Mouse (Mus musculus) embryonic fibroblast, embryonic 13.5 days (primary cell): ENCODE results near the gene Dapp1. TPM values are rescaled to one million over a fixed set of nuclear protein-coding genes. Genes with fewer than 3 reads are reported as not detected.

Source experiments
- H3K27ac ChIP-seq: 2 replicates; pipeline ENCODE4 v1.5.1; 2012; ENCODE audit warnings: low read length, control low read depth, inconsistent platforms; ENCODE audit not compliant: insufficient read depth
- H3K4me1 ChIP-seq: 2 replicates; pipeline ENCODE4 v1.6.1; 2011; ENCODE audit warnings: low read length; ENCODE audit not compliant: control insufficient read depth, insufficient read depth
- H3K4me3 ChIP-seq: 2 replicates; pipeline ENCODE4 v1.5.1; 2011; ENCODE audit warnings: mild to moderate bottlenecking, control low read depth, low read length; ENCODE audit not compliant: insufficient read depth
- CTCF ChIP-seq: IDR thresholded peaks from 2 replicates; pipeline ENCODE4 v1.5.1; 2011; ENCODE audit warnings: mild to moderate bottlenecking, control low read depth, low read length, moderate library complexity, borderline replicate concordance; ENCODE audit not compliant: insufficient read depth
- POLR2A ChIP-seq: IDR thresholded peaks from 2 replicates; pipeline ENCODE4 v1.6.1; 2011; ENCODE audit warnings: low read depth, mild to moderate bottlenecking, control low read depth, low read length, moderate library complexity
- polyA plus RNA-seq: library from polyadenylated mRNA; stranded (reverse); fragments of >200 nt; gene quantifications from 2 replicates; pipeline ENCODE4 v1.2.4, GENCODE M21; 2011; ENCODE audit warnings: low read depth; ENCODE audit not compliant: missing spikeins, insufficient read length

Gene Dapp1
- polyA plus RNA-seq: 15.4 and 15.6 TPM in 2 replicates

DNA sequence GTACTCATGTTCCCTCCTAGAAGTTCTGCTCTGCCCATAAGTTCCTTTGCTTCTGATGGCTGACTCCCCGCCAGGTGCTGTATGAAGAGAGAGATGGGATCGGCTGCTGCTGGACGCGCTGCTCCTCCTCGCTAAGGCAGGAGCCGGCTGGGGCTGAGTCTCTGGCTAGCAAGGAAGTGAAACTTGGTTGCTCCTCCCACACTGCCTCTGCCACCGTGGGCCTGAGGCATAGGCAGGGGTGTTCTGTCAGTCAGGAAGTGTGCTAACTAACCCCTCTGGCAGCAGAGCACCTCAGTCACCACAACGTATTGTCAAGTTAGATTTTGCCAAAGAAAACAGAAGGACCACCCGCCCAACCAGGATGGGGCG is at the start of gene Dapp1:
TSS of gene Dapp1 (minus strand) at position 164 of the 369 bp plus-strand sequence.
- Histone ChIP-seq H3K4me3 (peak within 1 kb of the TSS; percentile 63), H3K4me1 (no peaks in the 10 kb centered on the region), H3K27ac (peak within 1 kb of the TSS; percentile 18; the same call in 1 of the 2 replicates)
- peak; percentile 88 for TF ChIP-seq POLR2A
- TF ChIP-seq CTCF: no peak

DNA sequence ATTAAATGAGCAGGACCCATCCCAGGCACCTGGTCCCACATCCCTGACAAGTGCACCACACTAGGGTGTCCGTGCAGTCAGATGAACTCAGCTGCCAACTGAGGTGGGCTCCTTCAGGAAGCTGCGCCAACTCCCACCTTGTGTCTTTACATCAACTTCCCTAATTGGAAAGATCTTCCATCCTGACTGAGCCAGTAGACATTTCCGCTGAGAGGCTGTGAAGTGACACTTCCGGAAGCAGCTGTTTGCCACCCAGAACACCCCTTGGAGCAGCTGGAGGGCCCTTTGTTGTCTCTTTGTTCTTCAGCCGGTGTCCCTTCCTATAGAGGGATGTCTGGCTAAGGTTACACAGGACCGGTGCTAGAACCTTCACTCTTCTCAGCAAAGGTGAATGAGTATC is 49.2 kb upstream of the Dapp1 start:
- TF ChIP-seq CTCF: no peak
- TF ChIP-seq POLR2A: no peak
- H3K27ac ChIP-seq: no peak overlapping the region
- no peak overlapping the region for H3K4me3 ChIP-seq
- 0 out of 2 replicates have a peak, but pooled peaks cover 2% of the 10 kb centered on the region for H3K4me1 ChIP-seq

DNA sequence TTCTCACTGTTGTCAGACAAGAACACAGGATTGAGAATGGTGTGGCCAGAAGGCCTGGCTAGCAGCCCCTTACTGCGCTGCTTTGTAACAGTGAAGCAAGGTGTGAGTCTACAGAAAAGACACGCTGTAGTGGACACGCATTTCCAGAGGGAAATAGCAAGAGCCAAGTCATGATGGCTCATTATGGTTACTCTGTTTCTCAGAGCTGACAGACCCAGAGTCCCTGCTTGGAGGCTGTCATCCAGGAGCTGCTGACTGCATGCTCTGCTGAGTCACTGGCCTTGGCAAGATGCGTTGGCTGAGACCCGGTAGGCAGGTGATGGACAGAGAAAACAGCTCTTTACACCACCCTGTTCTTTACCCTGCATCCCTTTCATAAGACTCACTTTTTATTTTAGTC is 48.0 kb upstream of the Dapp1 start:
- no peak for TF ChIP-seq CTCF
- TF ChIP-seq POLR2A: no peak
- Histone ChIP-seq H3K27ac (no peak overlapping the region), H3K4me1 (0 out of 2 replicates have a peak, but pooled peaks cover 2% of the 10 kb centered on the region), H3K4me3 (no peak overlapping the region)

DNA sequence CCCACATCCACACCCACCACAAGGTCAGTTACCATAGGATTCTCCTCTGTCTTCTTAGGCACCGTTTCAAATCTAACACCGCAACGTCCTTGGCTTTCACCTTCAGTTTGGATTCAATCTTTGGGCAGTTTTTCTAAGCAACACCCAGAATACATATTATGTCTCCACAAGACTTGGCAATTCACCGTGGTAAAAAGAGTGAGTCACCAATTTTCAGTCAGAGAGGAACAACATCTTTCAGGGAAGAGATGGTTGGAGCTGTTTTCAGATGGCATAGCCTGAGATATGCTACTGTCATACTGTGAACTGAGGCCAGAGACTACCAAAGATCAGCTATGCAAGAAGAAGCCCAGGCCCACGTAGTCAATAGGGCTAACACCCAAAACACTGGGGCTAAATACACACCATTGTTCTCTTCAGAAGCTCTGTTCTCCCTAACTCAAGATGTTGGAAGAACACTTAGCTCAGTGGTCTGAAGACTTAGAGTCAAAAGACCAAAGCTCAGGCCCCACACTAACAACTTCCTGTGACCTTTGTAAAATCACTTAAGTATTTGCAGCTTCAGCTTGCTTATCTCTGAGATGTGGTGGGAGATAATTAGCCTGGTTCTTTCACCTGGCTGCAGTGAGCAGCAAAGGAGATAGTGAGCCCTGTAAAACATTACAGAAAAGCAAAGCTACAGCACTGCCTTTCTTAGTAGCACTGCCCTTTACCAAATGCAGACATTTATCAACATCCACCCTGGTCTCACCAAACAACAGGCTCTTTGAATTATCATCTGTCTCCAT is 46.4 kb upstream of the Dapp1 start:
- H3K27ac ChIP-seq: peak overlapping the region; percentile 40; the same call in 1 of the 2 replicates
- no peak for TF ChIP-seq POLR2A
- TF ChIP-seq CTCF: no peak
- 0 out of 2 replicates have a peak, but pooled peaks cover 2% of the 10 kb centered on the region for H3K4me1 ChIP-seq
- H3K4me3 ChIP-seq: no peak overlapping the region

DNA sequence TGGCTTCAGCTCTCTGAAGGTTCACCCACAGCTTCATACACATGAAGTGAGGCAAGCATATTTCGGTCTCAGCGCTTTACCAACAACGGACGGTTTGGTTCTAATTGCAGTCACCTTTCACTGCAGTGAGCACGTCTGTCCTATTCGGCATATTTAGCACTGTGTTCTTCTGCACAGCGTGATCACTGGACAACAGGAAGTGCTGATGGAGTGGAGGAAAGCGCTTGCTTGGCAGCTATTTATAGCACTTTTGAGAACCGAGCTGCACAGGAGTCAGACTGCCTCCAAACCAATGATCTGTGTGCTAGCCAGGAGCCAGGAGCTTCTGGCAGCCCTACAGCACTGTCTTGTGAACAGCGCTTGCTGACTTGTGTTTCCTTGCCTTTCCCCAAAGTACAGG is 44.9 kb upstream of the Dapp1 start:
- Histone ChIP-seq H3K27ac (no peak overlapping the region), H3K4me3 (no peak overlapping the region), H3K4me1 (0 out of 2 replicates have a peak, but pooled peaks cover 2% of the 10 kb centered on the region)
- TF ChIP-seq POLR2A (no peak), CTCF (no peak)

DNA sequence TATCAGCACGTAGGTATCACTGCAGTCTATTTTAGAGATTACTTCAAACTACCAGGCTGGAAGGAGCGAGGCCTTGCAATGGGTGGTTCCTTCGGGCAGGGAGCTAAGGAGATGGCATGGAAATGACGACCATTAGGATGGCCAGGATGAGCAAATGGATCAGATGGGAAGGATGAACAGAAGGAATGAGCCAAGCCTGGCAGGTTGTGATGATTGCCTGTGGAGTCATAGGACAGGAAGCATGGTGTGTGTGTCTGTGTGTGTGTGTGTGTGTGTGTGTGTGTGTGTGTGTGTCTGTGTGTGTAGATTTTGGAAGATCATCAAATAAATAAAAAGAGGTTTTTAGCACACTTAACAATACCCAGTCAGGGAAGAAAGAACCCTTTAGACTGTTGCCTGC is 41.3 kb upstream of the Dapp1 start:
- 0 out of 2 replicates have a peak, but pooled peaks cover under 1% of the 10 kb centered on the region for H3K4me1 ChIP-seq
- H3K4me3 ChIP-seq: no peak overlapping the region
- TF ChIP-seq POLR2A (no peak), CTCF (no peak)
- no peak overlapping the region for H3K27ac ChIP-seq

DNA sequence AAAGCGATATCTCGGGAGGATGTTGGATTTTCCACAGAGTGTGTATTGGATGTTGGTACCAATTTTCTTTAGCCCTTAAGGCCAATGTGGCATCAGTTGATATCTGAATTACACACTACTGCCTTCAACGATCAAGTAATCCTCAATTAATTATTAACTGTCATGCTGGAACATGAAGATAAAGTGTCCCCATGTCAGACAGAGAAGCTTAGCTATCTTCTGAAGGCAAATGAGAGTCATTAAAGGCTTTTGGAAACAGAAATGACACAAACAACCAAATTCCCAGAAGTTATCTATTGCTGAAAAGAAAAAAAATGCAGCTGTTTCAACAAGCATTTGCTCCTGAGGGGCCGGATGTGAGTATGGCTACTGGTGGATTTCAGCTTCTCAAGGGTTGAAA is 40.7 kb upstream of the Dapp1 start:
- H3K4me1 ChIP-seq: no peaks in the 10 kb centered on the region
- TF ChIP-seq POLR2A: no peak
- no peak overlapping the region for H3K4me3 ChIP-seq
- no peak overlapping the region for H3K27ac ChIP-seq

DNA sequence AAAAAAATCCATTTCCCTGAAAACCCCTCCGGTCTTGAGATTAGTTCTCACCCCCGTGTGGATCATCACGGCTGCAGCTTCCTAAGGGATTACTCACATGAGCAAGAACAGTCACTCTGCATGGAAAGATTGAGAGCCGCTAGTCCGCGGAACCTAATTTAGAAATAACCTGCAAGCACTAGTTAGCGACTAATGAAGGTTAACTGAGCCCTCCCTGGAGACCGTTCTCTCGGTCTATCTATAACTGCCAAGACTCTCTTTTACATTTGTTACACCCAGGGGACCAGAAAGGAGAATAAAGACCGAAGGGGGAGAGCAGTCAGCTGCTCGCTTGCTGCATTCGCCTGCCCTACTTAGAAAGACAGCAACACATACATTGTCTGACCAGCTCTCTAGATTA is 35.5 kb upstream of the Dapp1 start:
- Histone ChIP-seq H3K27ac (no peak overlapping the region), H3K4me3 (no peak overlapping the region), H3K4me1 (no peaks in the 10 kb centered on the region)
- TF ChIP-seq CTCF: no peak
- no peak for TF ChIP-seq POLR2A

DNA sequence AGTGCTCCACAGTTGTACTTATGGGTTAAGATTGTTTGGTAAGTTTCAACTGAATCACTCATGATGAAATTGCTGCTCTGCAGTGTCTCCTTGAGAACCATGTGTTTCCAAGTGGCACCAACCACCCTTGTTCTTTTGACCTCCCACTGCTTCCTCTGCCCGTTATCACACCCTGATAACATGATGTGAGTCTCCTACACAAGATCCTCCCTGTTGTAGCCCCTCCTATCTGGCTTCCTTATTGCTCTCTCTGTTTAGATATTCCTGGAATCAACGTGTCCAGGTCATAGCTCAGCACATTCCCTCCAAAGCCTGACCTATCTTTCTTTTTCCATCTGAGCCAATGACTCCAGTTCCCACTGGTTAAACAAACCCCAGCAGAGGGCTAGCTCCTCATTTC is 33.4 kb upstream of the Dapp1 start:
- Histone ChIP-seq H3K27ac (no peak overlapping the region), H3K4me3 (no peak overlapping the region), H3K4me1 (no peaks in the 10 kb centered on the region)
- TF ChIP-seq CTCF (no peak), POLR2A (no peak)

DNA sequence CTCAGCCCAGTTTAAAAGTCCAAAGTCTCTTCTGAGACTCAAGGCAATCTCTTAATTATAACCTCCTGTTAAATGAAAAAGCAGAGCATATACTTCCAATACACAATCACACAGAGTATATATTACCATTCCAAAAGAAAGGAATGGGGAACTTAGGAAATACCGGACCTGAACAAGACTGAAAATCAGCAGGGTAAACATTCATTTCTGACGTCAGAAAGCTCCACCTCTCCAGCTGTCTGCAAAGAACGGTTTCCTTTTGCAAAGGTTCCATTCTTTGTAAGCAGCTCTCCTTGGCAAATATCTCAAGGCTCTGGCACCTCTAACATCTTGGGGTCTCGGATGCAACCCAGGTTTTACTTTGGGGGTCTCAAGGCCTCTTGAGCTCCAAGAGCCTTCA is 31.0 kb upstream of the Dapp1 start:
- Histone ChIP-seq H3K4me1 (no peaks in the 10 kb centered on the region), H3K4me3 (no peak overlapping the region), H3K27ac (no peak overlapping the region)
- no peak for TF ChIP-seq CTCF
- no peak for TF ChIP-seq POLR2A
